Mouse (Mus musculus): ENCODE results near the gene Zfhx3.

The Zfhx3 gene

GRCm38 (mm10) chr8:108764403-108765194 lies 822.2 kb downstream of the Zfhx3 start:
- DNase-seq: no peak

GRCm38 (mm10) chr8:108766102-108766501 lies 823.7 kb downstream of the Zfhx3 start:
- no peak for DNase-seq

- DNase-seq: no peak
Observed at GRCm38 (mm10) chr8:108768051-108768450, 825.6 kb downstream of the Zfhx3 start.

DNA sequence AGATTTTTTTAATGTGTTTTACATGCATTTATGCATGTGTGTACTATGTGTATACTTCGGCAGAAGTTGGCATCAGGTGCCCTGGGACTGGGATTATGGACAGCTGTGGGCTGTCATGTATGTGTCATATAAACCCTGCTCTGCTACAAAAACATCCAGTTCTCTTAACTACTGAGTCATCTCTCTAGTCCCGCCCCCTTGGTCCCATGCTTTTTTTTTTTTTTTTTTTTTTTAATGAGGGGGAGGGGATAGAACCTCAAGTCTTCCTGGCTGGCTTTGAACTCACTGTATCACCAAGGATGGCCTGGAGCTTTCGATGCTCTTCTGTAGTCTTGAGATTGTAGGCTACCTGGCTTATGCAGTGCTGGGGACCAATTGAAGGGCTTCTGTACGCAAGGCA lies 827.9 kb downstream of the Zfhx3 start:
- no peak for DNase-seq

GRCm38 (mm10) chr8:108773436-108773835 lies 831.0 kb downstream of the Zfhx3 start:
- DNase-seq: no peak

DNA sequence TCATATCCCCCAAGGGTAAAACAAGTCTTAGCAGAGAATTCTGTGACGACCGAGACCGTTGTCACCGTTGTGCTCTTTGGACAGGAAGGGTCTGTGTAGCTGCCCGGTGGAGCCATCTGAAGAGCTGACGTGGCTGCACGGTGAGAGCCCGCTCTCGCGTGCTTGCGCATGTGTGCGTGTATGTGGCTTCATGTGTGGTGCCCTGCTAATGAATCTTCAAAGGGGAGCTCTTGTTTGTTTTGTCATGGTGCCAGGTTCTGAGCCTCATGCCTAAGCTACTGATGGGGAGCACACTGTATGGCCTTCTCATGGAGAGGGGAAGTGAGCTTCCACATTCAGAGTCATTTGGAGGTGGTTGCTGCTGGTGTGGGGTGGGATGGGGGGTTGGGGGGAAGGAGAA lies 835.6 kb downstream of the Zfhx3 start:
- no peak for DNase-seq

- no peak for DNase-seq
Observed at GRCm38 (mm10) chr8:108778551-108778950, 836.1 kb downstream of the Zfhx3 start.

- DNase-seq: no peak
Observed at GRCm38 (mm10) chr8:108780766-108781165, 838.3 kb downstream of the Zfhx3 start.

GRCm38 (mm10) chr8:108781192-108781591 lies 838.7 kb downstream of the Zfhx3 start:
- DNase-seq: no peak

DNA sequence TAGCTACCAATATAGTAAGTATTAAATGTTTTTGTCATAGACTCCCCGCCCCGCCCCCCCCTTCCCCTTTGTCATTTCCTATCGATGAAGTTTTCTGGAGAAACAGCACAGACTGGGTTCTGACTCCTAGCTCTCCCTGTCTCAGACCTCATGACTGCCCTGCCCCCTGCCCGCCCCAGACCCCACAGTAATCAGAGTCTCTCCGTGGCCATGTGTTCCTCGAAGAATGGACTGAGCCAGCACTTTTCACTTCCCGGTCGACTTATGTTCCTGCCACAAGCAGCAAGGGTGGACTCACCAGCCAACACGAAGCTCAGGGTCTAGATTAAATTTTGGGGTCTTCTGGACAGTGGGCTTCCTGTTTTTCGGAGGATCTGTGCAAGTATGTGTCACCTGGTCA lies 840.7 kb downstream of the Zfhx3 start:
- no peak for DNase-seq

DNA sequence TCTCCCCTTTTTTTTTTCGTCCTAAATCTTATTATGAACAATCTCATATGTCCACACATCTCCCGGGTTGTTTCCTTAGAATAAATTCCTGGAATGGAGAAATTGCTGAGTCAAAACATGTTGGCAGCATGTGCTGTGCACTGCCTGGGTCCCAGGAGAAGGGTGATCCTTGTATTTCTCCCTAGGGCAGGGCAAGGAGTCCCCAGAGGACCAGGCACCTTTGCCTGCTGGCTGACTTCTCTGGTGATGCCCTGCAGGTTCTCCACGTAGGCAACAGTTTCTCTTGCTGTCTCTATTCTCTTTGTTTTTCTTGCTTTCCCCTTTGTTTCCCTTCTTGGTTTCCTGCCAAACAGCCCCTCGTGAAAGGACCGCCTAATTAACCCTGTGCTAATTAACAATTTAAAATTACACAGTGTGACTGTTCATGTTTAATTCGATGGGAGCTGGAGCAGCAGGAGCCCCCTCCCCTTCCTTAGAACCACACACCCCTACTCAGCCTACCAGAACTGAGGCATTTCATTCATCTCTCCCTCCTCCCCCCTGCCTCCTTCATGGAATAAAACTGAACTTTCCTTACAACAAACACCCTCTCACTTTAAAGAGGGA lies 845.8 kb downstream of the Zfhx3 start:
- DNase-seq: no peak

DNA sequence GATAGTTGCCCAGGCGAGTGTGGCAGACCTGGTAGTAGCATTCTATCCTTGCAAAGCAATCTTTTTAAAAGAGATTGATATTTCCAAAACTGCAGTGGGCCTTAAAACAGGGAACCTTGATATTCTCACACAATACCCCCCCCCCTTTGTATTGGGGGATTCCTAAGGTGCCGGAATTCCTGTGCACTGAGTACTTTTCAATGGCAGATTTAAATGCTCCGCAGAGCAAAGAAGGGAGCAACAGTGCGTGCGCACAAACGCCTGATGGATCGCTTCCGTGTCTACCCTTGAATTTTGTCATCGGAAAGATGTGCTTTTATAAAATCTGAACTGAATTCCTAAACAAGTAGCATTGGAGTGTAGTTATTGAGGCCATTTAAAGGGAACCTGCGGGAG lies 846.3 kb downstream of the Zfhx3 start:
- DNase-seq: no peak

GRCm38 (mm10) chr8:108790559-108791293 lies 848.3 kb downstream of the Zfhx3 start:
- no peak for DNase-seq

GRCm38 (mm10) chr8:108796076-108796475 lies 853.6 kb downstream of the Zfhx3 start:
- no peak for DNase-seq

DNA sequence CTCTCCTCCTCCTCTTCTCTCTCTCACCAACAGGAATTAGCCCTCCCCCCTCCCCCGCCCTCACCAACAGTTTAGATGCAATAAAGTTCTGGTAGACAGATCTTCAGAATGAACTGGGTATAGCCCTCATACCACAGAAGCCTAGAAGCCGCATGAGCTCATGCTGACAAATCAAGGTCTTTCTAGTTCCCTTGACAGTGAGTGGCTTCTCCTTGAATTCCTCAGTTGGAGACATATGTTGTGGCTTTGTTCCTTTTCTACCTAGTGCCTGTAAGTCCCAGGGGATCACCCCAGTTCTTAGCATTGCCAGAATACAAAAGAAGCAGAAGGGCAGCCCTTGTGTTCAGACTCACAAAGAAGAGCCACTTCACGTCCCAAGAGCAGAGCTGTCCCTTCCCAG lies 854.4 kb downstream of the Zfhx3 start:
- DNase-seq: no peak

DNA sequence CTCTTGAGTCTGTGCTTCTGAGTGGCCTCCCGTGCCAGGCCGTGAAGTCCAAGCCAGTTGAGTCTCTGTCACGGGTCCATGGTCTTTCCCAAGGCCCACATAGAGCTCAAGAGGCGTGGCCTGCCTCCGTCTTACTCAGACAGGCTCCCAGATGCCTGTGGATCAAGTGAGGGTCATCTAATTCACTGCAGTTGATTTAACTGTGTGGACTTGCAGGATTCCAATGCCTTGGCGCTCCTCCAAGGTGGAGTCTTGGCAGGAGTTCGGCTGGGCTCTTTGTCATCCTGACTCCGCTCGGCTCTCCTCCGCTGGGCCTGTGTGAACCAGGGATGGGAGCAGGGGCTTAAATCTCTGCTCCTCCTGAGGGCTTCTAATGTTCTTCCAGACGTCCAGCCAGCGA lies 855.6 kb downstream of the Zfhx3 start:
- DNase-seq: no peak

- DNase-seq: no peak
Observed at GRCm38 (mm10) chr8:108799250-108799649, 856.8 kb downstream of the Zfhx3 start.

GRCm38 (mm10) chr8:108800357-108800756 lies 857.9 kb downstream of the Zfhx3 start:
- DNase-seq: no peak

DNA sequence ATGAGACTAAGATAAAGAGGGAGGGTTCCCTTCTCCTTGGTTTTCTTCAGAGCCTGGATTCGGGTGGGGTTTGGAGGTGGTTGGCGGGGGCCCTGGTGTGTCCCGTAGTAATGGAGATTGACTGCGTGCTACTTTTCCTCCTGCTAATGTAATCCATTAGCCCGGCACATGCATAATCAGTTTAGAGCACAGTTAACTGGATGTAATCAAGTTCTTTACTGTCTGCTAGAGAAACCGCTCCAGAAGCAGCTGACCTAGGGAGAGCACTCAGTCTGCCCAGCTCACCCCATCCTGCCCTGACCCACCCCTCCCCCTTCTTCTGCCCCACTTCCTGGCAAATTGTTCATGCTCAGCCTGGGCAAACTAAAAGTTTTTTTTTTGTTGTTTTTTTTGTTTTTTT lies 860.6 kb downstream of the Zfhx3 start:
- DNase-seq: no peak

DNA sequence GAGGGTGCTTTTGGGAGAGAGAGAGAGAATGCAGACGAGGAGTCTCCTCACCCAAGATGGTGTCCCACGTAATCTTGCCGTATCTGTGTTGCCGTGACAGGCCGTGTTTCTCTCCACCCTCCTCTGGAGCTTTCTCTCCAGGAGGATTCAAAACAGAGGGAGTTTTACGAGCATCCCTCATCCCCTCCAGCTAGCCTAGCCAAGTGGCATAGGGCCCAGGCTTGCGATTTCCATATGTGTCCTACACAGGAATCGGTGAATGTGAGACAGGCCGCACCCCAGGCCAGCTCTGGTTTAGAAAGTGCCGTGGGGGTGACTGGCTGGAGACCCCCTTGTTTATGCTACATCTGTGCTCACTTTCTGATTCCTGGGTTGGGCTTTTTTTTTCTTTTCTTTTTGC lies 869.2 kb downstream of the Zfhx3 start:
- DNase-seq: no peak

DNA sequence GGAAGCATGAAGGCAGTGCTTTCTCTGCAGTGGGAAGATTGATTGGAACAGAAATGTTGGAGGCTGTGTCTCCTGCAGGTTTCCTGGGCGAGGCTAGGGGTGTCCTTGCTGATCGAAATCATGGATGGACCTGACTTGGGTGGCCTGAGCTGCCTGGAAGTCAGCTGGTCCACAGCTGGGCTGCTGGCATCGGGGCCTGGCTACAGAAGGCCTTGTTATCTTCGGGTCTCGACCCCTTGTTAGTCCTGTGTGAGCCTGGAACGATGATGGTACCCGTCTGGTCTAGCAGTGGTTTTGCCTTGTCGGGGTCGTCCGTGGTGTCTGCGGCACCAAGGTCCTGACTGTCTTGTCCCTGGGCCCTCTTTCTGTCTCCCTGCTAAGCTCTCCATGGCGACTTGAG lies 870.9 kb downstream of the Zfhx3 start:
- DNase-seq: no peak

GRCm38 (mm10) chr8:108819271-108819671 lies 876.8 kb downstream of the Zfhx3 start:
- no peak for DNase-seq

DNA sequence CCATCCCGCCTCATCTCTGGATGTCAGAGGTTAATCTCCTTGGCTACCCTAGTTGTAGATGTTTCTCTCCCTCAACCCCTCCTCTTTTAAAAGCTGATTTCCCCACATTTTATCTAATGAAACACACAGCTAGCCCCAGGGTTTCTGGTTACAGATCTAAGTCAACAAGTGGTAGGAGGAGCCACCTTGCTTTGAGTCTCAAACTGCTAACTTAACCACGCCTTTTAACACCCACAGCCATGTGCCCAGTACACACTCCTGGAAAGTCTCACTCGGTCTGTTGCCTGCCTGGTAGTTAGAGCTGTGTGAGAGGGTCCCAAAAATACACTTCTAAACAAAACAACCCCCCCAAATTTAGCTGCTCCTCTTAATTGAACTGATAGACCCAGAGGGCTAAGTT lies 877.4 kb downstream of the Zfhx3 start:
- DNase-seq: no peak

- DNase-seq: peak; percentile 33 to 62
Observed at GRCm38 (mm10) chr8:108820634-108821033, 878.2 kb downstream of the Zfhx3 start.

Measured in thymus, postnatal 36 days (tissue).